Mouse (Mus musculus) WW6 (cell line): ENCODE results near the gene Gm20388.

Experiments
- DNase-seq: peaks from one replicate; pipeline ENCODE4 v3.0.0-alpha.2; 2013; ENCODE audit warnings: low read depth, low spot score

Gm20388 gene

GRCm38 (mm10) chr8:121980792-121981519, 2070.3 kb downstream of the Gm20388 start:
- no peak for DNase-seq

GRCm38 (mm10) chr8:121981520-121981895, 2070.9 kb downstream of the Gm20388 start:
- DNase-seq, result no peak

GRCm38 (mm10) chr8:121985673-121986072, 2075.0 kb downstream of the Gm20388 start:
- DNase-seq, result no peak

GRCm38 (mm10) chr8:121987892-121988291, 2077.3 kb downstream of the Gm20388 start:
- no peak for DNase-seq

- no peak for DNase-seq
Measured at GRCm38 (mm10) chr8:121990506-121991255, 2080.0 kb downstream of the Gm20388 start.

- DNase-seq, result no peak
Measured at GRCm38 (mm10) chr8:121991611-121992010, 2081.0 kb downstream of the Gm20388 start.

- DNase-seq, result no peak
Measured at GRCm38 (mm10) chr8:121992911-121993310, 2082.3 kb downstream of the Gm20388 start.

GRCm38 (mm10) chr8:121995112-121995511, 2084.5 kb downstream of the Gm20388 start:
- no peak for DNase-seq

- no peak for DNase-seq
Measured at GRCm38 (mm10) chr8:121995895-121996294, 2085.3 kb downstream of the Gm20388 start.

GRCm38 (mm10) chr8:121998631-121999030, 2088.0 kb downstream of the Gm20388 start:
- no peak for DNase-seq

GRCm38 (mm10) chr8:121999211-121999610, 2088.6 kb downstream of the Gm20388 start:
- DNase-seq, result no peak

- DNase-seq, result no peak
Measured at GRCm38 (mm10) chr8:122001339-122002115, 2090.9 kb downstream of the Gm20388 start.

- no peak for DNase-seq
Measured at GRCm38 (mm10) chr8:122003646-122004045, 2093.0 kb downstream of the Gm20388 start.

- DNase-seq, result no peak
Measured at GRCm38 (mm10) chr8:122004131-122004530, 2093.5 kb downstream of the Gm20388 start.

GRCm38 (mm10) chr8:122005422-122006204, 2095.0 kb downstream of the Gm20388 start:
- DNase-seq, result no peak

GRCm38 (mm10) chr8:122006688-122007484, 2096.2 kb downstream of the Gm20388 start:
- DNase-seq, result no peak

- no peak for DNase-seq
Measured at GRCm38 (mm10) chr8:122008395-122008794, 2097.8 kb downstream of the Gm20388 start.

- DNase-seq, result no peak
Measured at GRCm38 (mm10) chr8:122010638-122011037, 2100.0 kb downstream of the Gm20388 start.

- no peak for DNase-seq
Measured at GRCm38 (mm10) chr8:122011066-122011588, 2100.5 kb downstream of the Gm20388 start.

- DNase-seq, result no peak
Measured at GRCm38 (mm10) chr8:122014606-122015005, 2104.0 kb downstream of the Gm20388 start.
